Mouse (Mus musculus) heart, embryonic 15.5 days (tissue): ENCODE data around the gene Unc45a. TPM values are rescaled to one million over a fixed set of nuclear protein-coding genes. Genes with fewer than 3 reads are reported as not detected.

Source experiments
- ATAC-seq: fragments of 200-750 bp; cut with Nextera tagmentation; replicated peaks from 2 replicates; pipeline ENCODE4 v1.8.0; 2017; ENCODE audit warnings: low read depth, moderate TSS enrichment; ENCODE audit not compliant: insufficient number of reproducible peaks, insufficient read depth, low FRiP score
- H3K27ac ChIP-seq: fragments of 300-500 bp; sonication (generic); 2 replicates; pipeline ENCODE4 v1.5.1; 2015; ENCODE audit warnings: mild to moderate bottlenecking, inconsistent platforms
- H3K27me3 ChIP-seq: fragments of 300-500 bp; sonication (generic); 2 replicates; pipeline ENCODE4 v1.6.1; 2015; ENCODE audit warnings: inconsistent platforms
- H3K36me3 ChIP-seq: fragments of 300-500 bp; sonication (generic); 2 replicates; pipeline ENCODE4 v1.6.1; 2015; ENCODE audit warnings: mild to moderate bottlenecking, inconsistent platforms
- H3K4me1 ChIP-seq: fragments of 300-500 bp; sonication (generic); replicated peaks from 2 replicates; pipeline ENCODE4 v1.6.1; 2015; ENCODE audit warnings: inconsistent platforms
- H3K4me2 ChIP-seq: fragments of 300-500 bp; sonication (generic); 2 replicates; pipeline ENCODE4 v1.6.1; 2015; ENCODE audit warnings: inconsistent platforms, mild to moderate bottlenecking, moderate library complexity
- H3K4me3 ChIP-seq: fragments of 300-500 bp; sonication (generic); 2 replicates; pipeline ENCODE4 v1.5.1; 2015; ENCODE audit warnings: mild to moderate bottlenecking, inconsistent platforms
- H3K9ac ChIP-seq: fragments of 300-500 bp; sonication (generic); 2 replicates; pipeline ENCODE4 v1.6.1; 2015; ENCODE audit warnings: mild to moderate bottlenecking, inconsistent platforms
- H3K9me3 ChIP-seq: fragments of 300-500 bp; sonication (generic); replicated peaks from 2 replicates; pipeline ENCODE4 v1.6.1; 2016; ENCODE audit warnings: inconsistent platforms
- WGBS: fragments of 180-500 bp; shearing (Covaris S2); methylation state at CpG from one replicate; pipeline ENCODE4 v1.1.7; 2015; ENCODE audit warnings: mixed read lengths; 5-methylcytosine and 5-hydroxymethylcytosine counted together
- polyA plus RNA-seq: library from polyadenylated mRNA; unstranded; fragments of >200 nt; fragmentation: Nextera tagmentation; extraction: Ambion mirVana; gene quantifications from 2 replicates; pipeline ENCODE4 v1.2.1, GENCODE M21; 2015

Gene Unc45a
- polyA plus RNA-seq, 1 experiment from 2014 or later: 16.6 TPM

DNA sequence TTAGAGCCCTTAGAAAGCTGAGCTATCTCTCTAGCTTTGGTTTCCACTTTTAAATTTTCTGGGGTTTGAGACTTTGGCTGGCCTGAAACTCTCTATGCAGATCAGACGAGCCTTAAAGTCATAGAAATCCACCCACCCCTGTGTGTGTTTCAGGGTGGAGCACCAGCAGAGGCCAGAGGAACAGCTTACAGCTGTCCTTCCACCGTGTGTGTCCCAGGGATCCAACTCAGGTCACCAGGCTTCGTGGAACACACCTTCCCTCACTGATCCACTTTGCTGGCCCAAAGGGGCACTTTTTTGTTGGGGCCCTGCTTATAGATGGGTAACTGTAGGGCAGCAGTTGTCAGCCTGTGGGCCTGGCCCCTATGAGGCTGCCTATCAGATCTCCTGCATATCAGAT, 33.5 kb upstream of the Unc45a start:
- Histone ChIP-seq H3K27ac (no peak overlapping the region), H3K36me3 (peaks cover 2% of the 10 kb centered on the region; the same call in 1 of the 2 replicates), H3K27me3 (no peaks in the 10 kb centered on the region), H3K4me1 (peaks cover 16% of the 10 kb centered on the region), H3K9me3 (no peaks in the 10 kb centered on the region), H3K9ac (no peak overlapping the region), H3K4me2 (no peak overlapping the region), H3K4me3 (no peak overlapping the region)
- ATAC-seq: no peak
- 65% methylated on average over 3 of the region's 3 CpGs for WGBS

DNA sequence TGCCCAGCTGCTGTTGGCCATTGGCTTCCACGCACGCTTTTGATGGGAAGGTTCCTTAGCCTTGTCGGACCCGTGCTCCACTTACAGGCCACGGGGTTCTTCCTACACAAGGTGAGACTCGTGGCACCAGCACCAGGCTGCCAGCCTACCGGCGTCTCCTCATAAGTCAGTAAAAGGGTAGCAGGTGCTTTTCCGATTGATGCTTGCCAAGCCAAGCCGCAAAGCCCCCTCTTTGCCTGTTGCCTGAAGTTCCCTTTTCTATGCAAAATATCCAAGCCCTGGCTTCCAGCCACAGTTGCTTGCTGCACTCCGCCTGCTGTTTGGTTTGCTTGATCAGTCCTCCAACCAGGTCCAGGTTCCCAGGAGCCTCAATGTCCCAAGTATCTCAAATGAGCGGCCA, 33.0 kb upstream of the Unc45a start:
- Histone ChIP-seq H3K9me3 (no peaks in the 10 kb centered on the region), H3K9ac (no peak overlapping the region), H3K27me3 (no peaks in the 10 kb centered on the region), H3K4me3 (no peak overlapping the region), H3K4me2 (no peak overlapping the region), H3K4me1 (peaks cover 20% of the 10 kb centered on the region), H3K36me3 (no peaks in the 10 kb centered on the region), H3K27ac (no peak overlapping the region)
- ATAC-seq: no peak
- WGBS: 84% methylated on average over 12 of the region's 12 CpGs

DNA sequence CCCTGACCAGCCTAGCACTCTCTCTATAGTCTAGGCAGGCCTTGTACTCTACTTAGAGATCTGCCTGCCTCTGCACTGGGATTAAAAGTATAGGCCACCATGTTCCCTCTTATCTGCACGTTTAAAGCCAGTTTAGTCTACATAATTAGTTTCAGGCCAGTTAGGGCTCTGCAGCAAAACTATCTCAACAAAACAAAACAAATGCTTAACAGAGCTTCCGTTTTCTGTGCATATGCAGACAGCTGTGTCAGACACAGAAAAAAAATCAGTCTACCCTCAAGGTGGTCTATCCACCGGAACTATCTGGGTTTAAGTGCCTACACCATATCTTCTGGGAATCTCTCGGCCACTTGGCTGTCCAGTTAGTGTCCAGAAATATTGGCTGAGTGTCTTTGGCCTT, 32.5 kb upstream of the Unc45a start:
- no peak overlapping the region for H3K4me3 ChIP-seq
- H3K27me3 ChIP-seq: no peaks in the 10 kb centered on the region
- H3K27ac ChIP-seq: no peak overlapping the region
- no peak overlapping the region for H3K4me2 ChIP-seq
- no peak overlapping the region for H3K9ac ChIP-seq
- H3K36me3 ChIP-seq: peaks cover under 1% of the 10 kb centered on the region; the same call in 1 of the 2 replicates
- no peak for ATAC-seq
- no peaks in the 10 kb centered on the region for H3K9me3 ChIP-seq
- WGBS: 72% methylated on average over 4 of the region's 4 CpGs
- H3K4me1 ChIP-seq: peaks cover 23% of the 10 kb centered on the region

DNA sequence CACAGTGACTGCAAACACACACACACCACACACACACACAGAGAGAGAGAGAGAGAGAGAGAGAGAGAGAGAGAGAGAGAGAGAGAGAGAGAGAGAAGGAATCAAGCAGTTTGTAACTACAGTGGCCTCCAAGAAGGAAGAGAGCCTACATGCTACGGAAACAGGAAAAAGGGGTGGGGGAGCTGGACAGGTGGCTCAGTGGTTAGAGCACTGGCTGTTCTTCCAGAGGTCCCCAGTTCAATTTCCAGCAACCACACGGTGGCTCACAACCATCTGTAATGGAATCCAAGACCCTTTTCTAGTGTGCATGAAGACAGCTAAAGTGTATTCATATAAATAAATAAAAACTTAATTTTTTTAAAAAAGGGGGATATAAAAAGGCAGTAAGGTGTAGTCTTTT, 31.9 kb upstream of the Unc45a start:
- H3K4me3 ChIP-seq: no peak overlapping the region

DNA sequence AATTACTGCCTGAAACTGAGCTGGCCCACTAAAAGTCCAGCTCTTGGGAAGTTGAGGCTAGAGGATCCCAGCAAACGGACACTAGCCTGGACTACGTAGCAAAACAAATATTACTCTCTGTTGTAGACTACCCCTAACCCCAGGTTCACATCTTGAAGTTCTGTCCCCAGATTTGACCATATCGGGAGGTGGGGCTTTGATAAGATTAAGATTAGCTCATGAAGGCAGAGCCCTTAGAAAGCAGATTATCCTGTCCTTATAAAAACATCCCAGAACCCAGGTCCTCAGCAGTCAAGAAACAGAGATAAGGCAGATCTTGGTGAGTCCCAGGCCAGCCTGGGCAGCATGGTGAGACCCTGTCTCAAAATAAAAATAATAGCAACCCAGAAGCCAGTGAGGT, 31.4 kb upstream of the Unc45a start:
- Histone ChIP-seq H3K4me3 (no peak overlapping the region), H3K27me3 (no peaks in the 10 kb centered on the region), H3K27ac (no peak overlapping the region), H3K4me2 (no peak overlapping the region), H3K4me1 (peaks cover 27% of the 10 kb centered on the region), H3K9me3 (no peaks in the 10 kb centered on the region), H3K36me3 (peaks cover 12% of the 10 kb centered on the region), H3K9ac (no peak overlapping the region)
- WGBS: 46% methylated on average over 3 of the region's 3 CpGs
- no peak for ATAC-seq

More for the DNA sequence above, 31.9 kb upstream of the Unc45a start:
- no peak for ATAC-seq
- 32% methylated on average over 2 of the region's 2 CpGs for WGBS
- no peak overlapping the region for H3K27ac ChIP-seq
- peaks cover 7% of the 10 kb centered on the region for H3K36me3 ChIP-seq
- no peak overlapping the region for H3K9ac ChIP-seq
- peaks cover 27% of the 10 kb centered on the region for H3K4me1 ChIP-seq
- no peak overlapping the region for H3K4me2 ChIP-seq
- H3K9me3 ChIP-seq: no peaks in the 10 kb centered on the region
- H3K27me3 ChIP-seq: no peaks in the 10 kb centered on the region

DNA sequence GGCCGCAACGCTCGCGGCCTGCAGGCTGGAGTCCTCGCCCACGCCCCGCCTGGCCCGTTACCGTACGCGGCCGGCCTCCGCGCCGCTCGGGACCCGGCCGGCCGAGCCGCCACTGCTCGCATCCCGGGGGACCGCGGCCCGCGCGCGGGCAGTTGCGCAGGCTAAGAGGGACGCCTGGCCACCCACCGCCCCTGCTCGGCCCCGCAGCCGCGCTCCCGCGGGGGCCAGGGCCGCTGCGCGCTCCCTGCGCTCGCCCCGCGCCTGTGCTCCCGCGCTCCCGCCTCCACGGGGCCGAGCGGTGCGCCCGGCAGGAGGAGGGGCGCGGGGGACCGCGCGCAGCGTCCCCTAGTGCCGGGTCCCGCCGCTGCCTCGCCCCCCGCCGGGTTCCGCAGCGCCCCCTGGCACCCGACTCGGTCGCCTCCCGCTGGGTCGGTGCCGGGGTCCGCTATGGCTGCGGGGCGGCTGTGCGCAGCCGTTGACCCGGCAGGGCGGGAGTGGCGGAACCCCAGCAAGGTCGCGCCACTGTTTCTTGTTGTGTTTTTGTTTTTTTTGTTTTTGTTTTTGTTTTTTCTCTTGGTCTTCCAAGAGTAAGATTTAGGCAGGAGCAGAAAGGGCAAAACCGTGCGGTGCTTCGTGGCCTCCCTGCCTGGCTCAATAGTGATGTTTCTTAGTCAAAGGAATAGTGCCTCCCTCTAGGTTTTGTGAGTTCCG, 30.4 kb upstream of the Unc45a start, which contains the start of gene Man2a2:
TSS of gene Man2a2 (minus strand) at position 335 of the 711 bp plus-strand sequence.
- Histone ChIP-seq H3K4me3 (peak within 1 kb of the TSS; percentile 95), H3K27me3 (no peaks in the 10 kb centered on the region), H3K36me3 (peaks cover 21% of the 10 kb centered on the region), H3K9ac (peak within 1 kb of the TSS; percentile 90), H3K27ac (peak within 1 kb of the TSS; percentile 93), H3K4me1 (peaks cover 27% of the 10 kb centered on the region), H3K9me3 (no peaks in the 10 kb centered on the region), H3K4me2 (peak within 1 kb of the TSS; percentile 86)
- ATAC-seq: peak; percentile 78
- WGBS: under 1% methylated on average over 85 of the region's 86 CpGs

DNA sequence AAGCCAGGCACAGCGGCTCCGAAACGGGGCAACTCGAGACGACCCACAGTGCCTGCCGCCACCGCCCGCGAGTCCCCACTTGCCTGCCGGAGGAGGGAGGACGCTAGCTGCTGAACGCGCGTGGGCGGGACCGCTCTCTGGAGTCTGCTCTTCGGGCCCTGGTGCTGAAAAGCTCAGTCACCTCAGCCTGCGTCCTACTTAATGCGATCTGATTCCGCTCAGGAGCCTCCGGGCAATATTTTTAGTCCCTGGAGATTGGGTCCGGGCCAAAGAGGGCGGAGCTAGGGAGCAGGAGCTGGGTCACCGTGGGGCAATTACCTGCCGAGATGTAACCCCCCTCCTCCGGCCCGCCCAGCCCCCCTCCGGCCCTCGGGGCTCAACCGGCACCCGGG, 29.8 kb upstream of the Unc45a start:
- Histone ChIP-seq H3K4me3 (peak overlapping the region; percentile 95), H3K36me3 (peaks cover 27% of the 10 kb centered on the region), H3K27me3 (no peaks in the 10 kb centered on the region), H3K4me1 (peaks cover 30% of the 10 kb centered on the region), H3K27ac (peak overlapping the region; percentile 93), H3K4me2 (peak overlapping the region; percentile 86), H3K9me3 (no peaks in the 10 kb centered on the region), H3K9ac (peak overlapping the region; percentile 90)
- under 1% methylated on average over 26 of the region's 31 CpGs for WGBS
- ATAC-seq: peak; percentile 68

DNA sequence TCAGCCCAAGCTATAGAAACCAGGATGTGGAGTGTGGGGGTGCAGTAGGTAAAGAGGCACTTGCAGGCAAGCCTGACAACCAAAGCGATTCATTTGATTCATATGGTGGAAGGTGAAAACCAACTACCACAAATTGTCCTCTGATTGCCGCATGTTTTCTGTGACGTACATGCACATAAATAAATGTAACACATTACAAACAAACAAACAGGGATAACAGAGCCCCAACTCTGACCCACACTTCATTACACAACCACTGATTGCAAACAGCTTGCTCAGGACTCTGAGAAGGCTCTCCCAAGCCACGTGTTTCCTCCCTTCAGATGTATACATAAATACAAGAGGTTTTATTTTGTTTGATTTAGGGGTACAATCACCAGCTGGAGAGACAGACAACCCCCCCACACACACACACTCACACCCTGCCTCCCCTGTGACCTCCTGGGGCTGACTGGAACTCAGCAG, 29.2 kb upstream of the Unc45a start:
- Histone ChIP-seq H3K4me1 (peaks cover 28% of the 10 kb centered on the region), H3K4me2 (peak overlapping the region; percentile 86), H3K9ac (peak overlapping the region; percentile 90), H3K9me3 (no peaks in the 10 kb centered on the region), H3K36me3 (peaks cover 28% of the 10 kb centered on the region), H3K27ac (peak overlapping the region; percentile 93), H3K4me3 (peak overlapping the region; percentile 95), H3K27me3 (no peaks in the 10 kb centered on the region)
- peak; percentile 0; the same call in 1 of the 2 replicates for ATAC-seq
- WGBS: 45% methylated on average over 4 of the region's 4 CpGs

DNA sequence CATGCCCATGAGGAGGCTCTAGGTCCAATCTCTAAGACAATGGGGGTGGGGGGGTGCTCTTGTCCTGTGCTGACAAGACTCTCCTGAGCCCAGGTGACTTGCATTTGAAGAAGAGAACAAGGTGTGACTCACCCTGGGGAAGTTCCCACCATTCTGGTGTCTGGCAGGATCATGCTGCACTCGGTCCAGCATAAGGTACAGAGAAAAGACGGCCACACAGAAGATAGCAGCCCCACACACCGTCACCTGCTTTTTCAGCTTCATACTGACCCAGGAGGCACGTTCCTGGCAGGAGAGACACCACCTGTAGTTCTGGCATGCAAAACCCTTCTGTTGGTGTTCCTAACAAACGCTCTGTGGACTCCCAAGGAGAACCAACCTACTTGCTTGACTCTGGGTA, 28.7 kb upstream of the Unc45a start:
- H3K27ac ChIP-seq: peak overlapping the region; percentile 93

DNA sequence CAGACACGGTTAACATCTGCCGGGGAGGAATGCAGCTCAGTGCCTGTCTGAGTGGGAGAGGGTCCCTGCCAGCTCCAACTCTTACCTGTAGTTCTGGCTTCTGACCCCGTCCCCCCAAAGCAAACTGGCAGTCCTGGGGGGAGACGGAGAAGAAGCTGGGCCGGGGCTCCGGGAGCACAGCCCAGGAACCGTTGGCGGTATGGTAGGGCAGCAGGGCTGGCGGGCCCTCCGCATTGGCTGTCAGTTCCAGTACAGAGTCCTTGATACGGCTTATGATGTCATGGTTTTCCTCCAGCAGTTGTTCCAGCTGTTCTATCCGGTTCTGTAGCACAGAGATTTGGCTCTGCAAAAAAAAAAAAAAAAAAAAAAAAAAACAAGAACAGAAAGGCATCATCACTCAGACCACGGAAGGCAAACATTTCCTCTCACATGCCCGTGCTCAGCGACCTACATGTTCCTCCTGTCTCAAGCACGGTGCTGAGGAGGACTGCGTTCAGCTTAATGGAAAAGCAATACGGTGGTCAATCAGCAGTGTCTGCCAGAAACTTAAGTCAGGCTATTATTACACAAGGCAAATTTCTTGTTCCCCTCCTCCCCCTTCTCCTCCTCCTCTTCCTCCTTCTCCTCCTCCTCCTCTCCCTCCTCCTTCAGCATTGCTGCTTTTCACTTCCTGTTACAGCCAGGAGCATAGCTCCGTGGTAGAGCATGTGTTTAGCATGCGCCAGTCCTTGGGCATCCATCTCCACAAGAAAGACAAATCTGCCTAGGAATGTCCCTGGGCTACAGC, 28.0 kb upstream of the Unc45a start:
- H3K4me3 ChIP-seq: no peak overlapping the region; the same call in 1 of the 2 replicates
- peaks cover 39% of the 10 kb centered on the region for H3K36me3 ChIP-seq
- H3K9me3 ChIP-seq: no peaks in the 10 kb centered on the region
- peak overlapping the region; percentile 48 for H3K27ac ChIP-seq
- 49% methylated on average over 20 of the region's 20 CpGs for WGBS
- peak overlapping the region; percentile 86 for H3K4me2 ChIP-seq
- peaks cover 28% of the 10 kb centered on the region for H3K4me1 ChIP-seq
- 0 out of 2 replicates have a peak, but pooled peaks have one; percentile 13 for ATAC-seq
- H3K27me3 ChIP-seq: no peaks in the 10 kb centered on the region
- no peak overlapping the region; the same call in 1 of the 2 replicates for H3K9ac ChIP-seq

More for the DNA sequence above, 28.7 kb upstream of the Unc45a start:
- Histone ChIP-seq H3K4me2 (peak overlapping the region; percentile 86), H3K36me3 (peaks cover 32% of the 10 kb centered on the region), H3K9ac (no peak overlapping the region), H3K9me3 (no peaks in the 10 kb centered on the region), H3K27me3 (no peaks in the 10 kb centered on the region), H3K4me1 (peaks cover 28% of the 10 kb centered on the region), H3K4me3 (peak overlapping the region; percentile 95)
- ATAC-seq: no peak
- 67% methylated on average over 5 of the region's 5 CpGs for WGBS

DNA sequence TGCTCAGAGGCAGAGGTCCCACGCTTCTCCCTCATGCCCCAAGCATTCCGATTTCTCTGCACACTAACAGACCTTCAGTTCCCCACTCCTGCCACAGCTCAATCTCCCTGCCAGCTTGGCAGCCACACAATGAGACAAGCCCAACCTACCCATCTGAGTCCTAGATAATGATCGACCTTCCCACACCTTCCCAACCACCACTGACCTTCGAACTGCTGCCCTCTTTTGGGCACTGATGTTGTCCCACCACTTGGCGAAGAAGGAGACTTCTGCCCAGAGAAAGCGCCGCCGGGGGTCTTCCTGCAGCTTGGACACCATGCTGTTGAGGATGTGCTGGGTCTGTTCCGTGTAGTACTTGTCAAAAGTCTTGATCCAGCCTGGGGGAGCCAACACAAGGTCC, 27.2 kb upstream of the Unc45a start:
- peaks cover 28% of the 10 kb centered on the region for H3K4me1 ChIP-seq
- H3K27ac ChIP-seq: no peak overlapping the region
- no peak overlapping the region for H3K4me3 ChIP-seq
- no peaks in the 10 kb centered on the region for H3K9me3 ChIP-seq
- no peak for ATAC-seq
- H3K36me3 ChIP-seq: peaks cover 47% of the 10 kb centered on the region
- H3K4me2 ChIP-seq: peak overlapping the region; percentile 86; the same call in 1 of the 2 replicates
- H3K27me3 ChIP-seq: no peaks in the 10 kb centered on the region
- no peak overlapping the region for H3K9ac ChIP-seq
- WGBS: 80% methylated on average over 9 of the region's 9 CpGs
